Mouse (Mus musculus) hindbrain, embryonic 16.5 days (tissue): Measurements from ENCODE around the gene Kif5c. TPM values are rescaled to one million over a fixed set of nuclear protein-coding genes. Genes with fewer than 3 reads are reported as not detected.
A peak's percentile ranks its signal among the peaks of the same experiment; 100 is the strongest.

ENCODE experiments used
- ATAC-seq: fragments of 200-750 bp; cut with Nextera tagmentation; 2 replicates; pipeline ENCODE4 v1.8.0; 2017; ENCODE audit warnings: moderate TSS enrichment, moderate library complexity
- H3K27ac ChIP-seq: fragments of 300-500 bp; sonication (generic); 2 replicates; pipeline ENCODE4 v1.5.1; 2014; ENCODE audit warnings: low read depth, mild to moderate bottlenecking, control low read depth, low read length, moderate library complexity
- H3K27me3 ChIP-seq: fragments of 300-500 bp; sonication (generic); replicated peaks from 2 replicates; pipeline ENCODE4 v1.6.1; 2014; ENCODE audit warnings: low read length; ENCODE audit not compliant: control insufficient read depth, insufficient read depth
- H3K36me3 ChIP-seq: fragments of 300-500 bp; sonication (generic); 2 replicates; pipeline ENCODE4 v1.6.1; 2014; ENCODE audit warnings: mild to moderate bottlenecking, low read length, moderate library complexity, mixed read lengths; ENCODE audit not compliant: control insufficient read depth, insufficient read depth
- H3K4me1 ChIP-seq: fragments of 300-500 bp; sonication (generic); 2 replicates; pipeline ENCODE4 v1.6.1; 2014; ENCODE audit warnings: low read depth, low read length; ENCODE audit not compliant: control insufficient read depth, insufficient read depth
- H3K4me2 ChIP-seq: fragments of 300-500 bp; sonication (generic); 2 replicates; pipeline ENCODE4 v1.6.1; 2014; ENCODE audit warnings: mild to moderate bottlenecking, low read length, control low read depth, moderate library complexity
- H3K4me3 ChIP-seq: fragments of 300-500 bp; sonication (generic); 2 replicates; pipeline ENCODE4 v1.5.1; 2014; ENCODE audit warnings: mild to moderate bottlenecking, low read length, control low read depth, moderate library complexity
- H3K9ac ChIP-seq: fragments of 300-500 bp; sonication (generic); 2 replicates; pipeline ENCODE4 v1.6.1; 2014; ENCODE audit warnings: low read depth, mild to moderate bottlenecking, control low read depth, low read length, moderate library complexity
- H3K9me3 ChIP-seq: fragments of 300-500 bp; sonication (generic); 2 replicates; pipeline ENCODE4 v1.6.1; 2014; ENCODE audit warnings: mild to moderate bottlenecking, low read length, moderate library complexity; ENCODE audit not compliant: control insufficient read depth
- WGBS: fragments of 180-500 bp; shearing (Covaris S2); extraction: QIAGEN DNeasy Blood & Tissue Kit; methylation state at CpG from one replicate; pipeline ENCODE4 v1.1.7; 2014; 5-methylcytosine and 5-hydroxymethylcytosine counted together
- polyA plus RNA-seq: library from polyadenylated mRNA; unstranded; fragments of >200 nt; fragmentation: Nextera tagmentation; extraction: Ambion mirVana; gene quantifications from 2 replicates; pipeline ENCODE4 v1.2.1, GENCODE M21; 2015

The Kif5c gene
- polyA plus RNA-seq = 168 and 173 TPM in 2 replicates

- H3K4me2 ChIP-seq = peak within 1 kb of the TSS; percentile 70
- ATAC-seq = peak; percentile 97
- peak within 1 kb of the TSS; percentile 96 for H3K9ac ChIP-seq
- 7% methylated on average over 38 of the region's 54 CpGs for WGBS
- no peaks in the 10 kb centered on the region for H3K36me3 ChIP-seq
- H3K9me3 ChIP-seq = no peaks in the 10 kb centered on the region
- peaks cover 12% of the 10 kb centered on the region for H3K4me1 ChIP-seq
- H3K4me3 ChIP-seq = peak within 1 kb of the TSS; percentile 99
- H3K27me3 ChIP-seq = no peaks in the 10 kb centered on the region
- H3K27ac ChIP-seq = peak within 1 kb of the TSS; percentile 91
Measured at GRCm38 (mm10) chr2:49618829-49619718, at the start of gene Kif5c. TSS of gene Kif5c (plus strand) at chr2:49619298.

DNA sequence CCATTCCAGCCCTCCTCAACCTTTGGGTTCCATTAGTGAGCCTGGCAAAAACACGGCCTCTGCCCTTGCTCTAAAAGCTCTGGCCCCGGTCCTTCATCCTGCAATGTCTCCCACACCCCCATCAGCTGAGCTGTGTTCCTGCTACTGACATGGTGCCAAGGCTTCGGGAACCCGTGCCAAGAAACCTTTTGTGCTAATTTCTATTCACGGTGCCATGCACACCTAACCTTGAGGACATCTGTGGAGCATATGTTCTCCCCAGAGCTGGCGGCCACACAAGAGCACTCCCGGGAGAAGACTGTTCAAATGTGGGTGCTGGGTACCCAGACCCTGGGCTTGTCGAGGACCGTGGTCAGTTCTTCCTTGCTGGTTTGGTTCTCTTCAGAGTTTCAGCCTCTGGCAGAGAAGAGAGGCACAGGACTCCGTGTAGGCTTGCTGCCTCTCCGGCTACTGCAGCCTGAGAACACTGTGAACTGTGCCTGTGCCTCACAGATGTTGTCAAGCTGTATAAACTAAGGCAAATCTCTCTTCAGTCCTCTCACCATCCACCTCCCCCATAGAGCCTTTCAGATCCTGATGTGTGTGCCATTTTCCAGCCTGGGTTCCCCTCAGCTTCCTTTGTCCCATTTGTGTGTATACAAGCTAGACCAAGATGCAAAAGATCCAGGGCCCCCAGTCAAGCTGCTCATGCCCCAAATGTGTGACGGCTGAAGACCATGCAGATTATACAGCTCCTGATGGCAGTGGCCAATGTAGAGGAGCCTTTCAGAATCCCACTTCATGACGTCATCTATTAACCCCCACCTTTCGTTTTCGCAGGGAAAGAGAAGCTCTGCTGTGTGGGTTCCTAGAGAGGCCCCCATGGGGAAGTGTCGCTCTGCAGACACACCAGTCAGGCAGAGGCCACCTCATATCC lies 49.0 kb upstream of the Kif5c start:
- H3K4me2 ChIP-seq = peak overlapping the region; percentile 17
- H3K27ac ChIP-seq = no peak overlapping the region

DNA sequence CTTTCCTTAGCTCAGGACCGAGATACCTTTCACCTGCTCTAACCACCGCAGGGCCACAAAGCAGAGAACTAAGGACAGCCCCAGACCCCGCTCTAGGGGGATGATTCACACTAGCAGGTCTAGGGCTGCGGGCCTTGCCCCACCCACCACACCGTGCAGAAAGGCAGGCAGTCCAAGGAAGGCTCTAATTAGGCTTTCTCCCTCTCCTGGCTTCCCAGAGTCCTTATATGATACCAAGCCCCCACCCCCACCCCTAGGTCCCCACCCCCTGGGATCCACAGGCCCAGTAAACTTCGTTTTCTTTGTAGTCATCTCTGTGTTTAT lies 48.4 kb upstream of the Kif5c start:
- no peak overlapping the region for H3K4me2 ChIP-seq
- peak; percentile 18; the same call in 1 of the 2 replicates for ATAC-seq

More for the DNA sequence above, 49.0 kb upstream of the Kif5c start:
- Histone ChIP-seq H3K4me3 (no peak overlapping the region), H3K4me1 (peaks cover 12% of the 10 kb centered on the region), H3K36me3 (no peaks in the 10 kb centered on the region), H3K9ac (no peak overlapping the region), H3K27me3 (no peaks in the 10 kb centered on the region), H3K9me3 (no peaks in the 10 kb centered on the region)
- 47% methylated on average over 16 of the region's 16 CpGs for WGBS
- peak; percentile 68 for ATAC-seq

GRCm38 (mm10) chr2:49571159-49571920 lies 47.8 kb upstream of the Kif5c start:
- H3K4me2 ChIP-seq = no peak overlapping the region; the same call in 1 of the 2 replicates
- no peak for ATAC-seq
- 70% methylated on average over 11 of the region's 11 CpGs for WGBS

More for the DNA sequence above, 48.4 kb upstream of the Kif5c start:
- no peak overlapping the region for H3K9ac ChIP-seq
- no peak overlapping the region for H3K4me3 ChIP-seq
- H3K27ac ChIP-seq = no peak overlapping the region
- H3K36me3 ChIP-seq = no peaks in the 10 kb centered on the region
- no peaks in the 10 kb centered on the region for H3K9me3 ChIP-seq
- H3K27me3 ChIP-seq = no peaks in the 10 kb centered on the region
- whole genome bisulfite sequencing = 63% methylated on average over 6 of the region's 6 CpGs
- H3K4me1 ChIP-seq = peaks cover 12% of the 10 kb centered on the region

DNA sequence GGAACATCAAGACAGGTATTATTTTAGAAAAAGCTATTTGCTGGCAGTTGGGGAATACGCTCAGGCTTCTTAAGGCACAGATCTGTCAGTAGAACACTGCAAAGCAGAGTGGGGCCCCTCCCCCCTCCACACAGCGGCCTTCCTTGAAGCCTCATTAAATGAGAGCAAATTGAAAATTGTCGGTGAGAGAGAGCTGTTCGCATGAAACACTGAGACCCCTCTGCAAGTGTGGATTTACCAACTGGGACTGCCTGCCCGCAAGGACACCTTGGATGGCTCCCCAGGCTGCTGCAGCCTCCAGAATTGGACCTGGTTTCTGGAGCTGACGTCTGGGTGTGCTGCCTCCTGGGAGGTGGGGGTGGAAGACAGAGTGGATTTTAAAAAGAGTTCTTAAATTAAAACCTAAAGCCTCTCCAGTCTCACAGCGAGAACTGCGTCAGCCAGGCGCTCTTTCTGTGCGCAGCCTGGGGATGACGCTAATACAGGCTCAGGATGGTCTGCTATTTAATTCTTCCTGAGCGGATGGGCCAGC lies 46.9 kb upstream of the Kif5c start:
- Histone ChIP-seq H3K4me3 (no peak overlapping the region; the same call in 1 of the 2 replicates), H3K27me3 (no peaks in the 10 kb centered on the region), H3K9ac (peak overlapping the region; percentile 20; the same call in 1 of the 2 replicates), H3K36me3 (no peaks in the 10 kb centered on the region), H3K4me1 (peaks cover 12% of the 10 kb centered on the region), H3K4me2 (peak overlapping the region; percentile 47), H3K9me3 (no peaks in the 10 kb centered on the region), H3K27ac (peak overlapping the region; percentile 51)
- peak; percentile 70 for ATAC-seq
- WGBS = 23% methylated on average over 12 of the region's 12 CpGs

More at GRCm38 (mm10) chr2:49571159-49571920, 47.8 kb upstream of the Kif5c start:
- 0 out of 2 replicates have a peak overlapping the region, but pooled peaks have one; percentile 41 for H3K27ac ChIP-seq
- no peak overlapping the region for H3K9ac ChIP-seq
- H3K4me1 ChIP-seq = peaks cover 12% of the 10 kb centered on the region
- H3K27me3 ChIP-seq = no peaks in the 10 kb centered on the region
- no peak overlapping the region for H3K4me3 ChIP-seq
- no peaks in the 10 kb centered on the region for H3K9me3 ChIP-seq
- H3K36me3 ChIP-seq = no peaks in the 10 kb centered on the region

- peaks cover 12% of the 10 kb centered on the region for H3K4me1 ChIP-seq
- H3K9me3 ChIP-seq = no peaks in the 10 kb centered on the region
- peak overlapping the region; percentile 51; the same call in 1 of the 2 replicates for H3K27ac ChIP-seq
- ATAC-seq = no peak
- H3K27me3 ChIP-seq = no peaks in the 10 kb centered on the region
- H3K36me3 ChIP-seq = no peaks in the 10 kb centered on the region
- H3K4me2 ChIP-seq = peak overlapping the region; percentile 47
- no peak overlapping the region for H3K4me3 ChIP-seq
- H3K9ac ChIP-seq = no peak overlapping the region
- 65% methylated on average over 9 of the region's 9 CpGs for WGBS
Measured at GRCm38 (mm10) chr2:49572684-49573083, 46.4 kb upstream of the Kif5c start.

DNA sequence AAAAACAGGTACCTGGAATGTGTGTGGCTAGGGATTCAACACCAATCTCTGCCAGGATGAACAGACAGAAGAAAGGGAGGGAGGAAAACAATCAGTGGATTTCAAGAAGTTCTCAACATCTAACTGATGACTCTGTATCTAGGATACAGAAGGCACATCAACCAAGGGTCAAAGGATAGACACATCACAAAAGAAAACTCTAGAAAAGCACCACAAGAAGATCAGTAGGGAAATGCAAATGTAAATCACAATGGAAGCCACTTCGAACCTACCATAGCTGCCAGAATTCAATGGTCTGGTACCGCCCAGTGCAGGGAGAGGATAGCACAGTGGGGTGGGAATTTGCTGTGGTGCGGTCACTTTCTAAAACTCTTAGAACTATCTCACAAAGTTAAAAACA lies 45.8 kb upstream of the Kif5c start:
- no peak overlapping the region for H3K27ac ChIP-seq
- 72% methylated on average over 3 of the region's 3 CpGs for WGBS
- no peak overlapping the region for H3K9ac ChIP-seq
- no peaks in the 10 kb centered on the region for H3K27me3 ChIP-seq
- H3K36me3 ChIP-seq = no peaks in the 10 kb centered on the region
- no peak overlapping the region for H3K4me3 ChIP-seq
- H3K9me3 ChIP-seq = no peaks in the 10 kb centered on the region
- peaks cover 12% of the 10 kb centered on the region for H3K4me1 ChIP-seq
- H3K4me2 ChIP-seq = no peak overlapping the region
- no peak for ATAC-seq

DNA sequence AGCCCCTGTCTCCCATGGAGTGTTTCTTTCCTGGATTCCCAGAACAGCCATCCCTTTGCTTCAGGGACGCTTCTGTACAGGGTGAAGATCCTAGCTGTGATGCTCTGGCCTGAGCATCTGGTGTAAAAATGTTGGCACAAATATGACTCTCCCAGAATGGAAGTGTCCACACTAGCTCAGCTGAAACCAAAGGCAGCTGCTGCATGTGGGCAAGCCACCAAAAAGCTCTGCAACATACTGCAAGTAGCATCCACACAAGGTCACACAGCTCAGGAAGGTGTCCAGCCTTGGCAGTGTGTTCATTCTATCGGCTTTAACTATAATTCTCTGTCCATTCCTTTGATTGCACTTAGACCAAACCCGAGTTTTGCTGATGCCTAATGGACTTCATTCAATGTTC lies 38.5 kb upstream of the Kif5c start:
- ATAC-seq = no peak
- no peaks in the 10 kb centered on the region for H3K27me3 ChIP-seq
- no peak overlapping the region for H3K4me2 ChIP-seq
- H3K36me3 ChIP-seq = no peaks in the 10 kb centered on the region
- H3K9me3 ChIP-seq = no peaks in the 10 kb centered on the region
- no peak overlapping the region for H3K9ac ChIP-seq
- no peak overlapping the region for H3K4me3 ChIP-seq
- no peak overlapping the region for H3K27ac ChIP-seq
- WGBS = 85% methylated on average over 3 of the region's 3 CpGs
- no peaks in the 10 kb centered on the region for H3K4me1 ChIP-seq
